13 mouse cellular contexts compared by ENCODE assay signal in genomic region chr6:91549621-91550020, GRCm38 (mm10). TPM values are rescaled to one million over a fixed set of nuclear protein-coding genes. Genes with fewer than 3 reads are reported as not detected.
DNase-seq lines count a peak whose midpoint lies in the region; ATAC-seq lines count a peak whose summit lies in the region.
"Had no signal": no experiment of that assay in that cellular context is flagged by ENCODE, and none has a peak within 500 bp of the region (broad histone marks: within the 10 kb centered on the region; RNA-seq: fewer than 3 reads in every experiment).

No protein-coding gene starts in this region.

- H3K4me2 ChIP-seq in forebrain, embryonic 15.5 days (replicated peaks): no peak overlapping the region
- H3K4me2 ChIP-seq in lung, embryonic 15.5 days: no peak overlapping the region
- no peak overlapping the region for H3K4me2 ChIP-seq in heart, embryonic 11.5 days
- H3K4me2 ChIP-seq: neural tube, embryonic 12.5 days had no signal

- H3K9ac ChIP-seq in forebrain, embryonic 15.5 days (replicated peaks): no peak overlapping the region
- no peak overlapping the region for H3K9ac ChIP-seq in lung, embryonic 15.5 days
- H3K9ac ChIP-seq in heart, embryonic 11.5 days (ENCODE audit: low read depth, low read length): no peak overlapping the region
- H3K9ac ChIP-seq: neural tube, embryonic 12.5 days had no signal

- 61% methylated on average over 5 of the region's 5 CpGs for WGBS in forebrain, embryonic 10.5 days
- 85% methylated on average over 5 of the region's 5 CpGs for WGBS in forebrain, embryonic 15.5 days
- WGBS in lung, embryonic 15.5 days: 30% methylated on average over 5 of the region's 5 CpGs
- WGBS in heart, embryonic 11.5 days (ENCODE audit: insufficient replicate concordance): 54% methylated on average over 5 of the region's 5 CpGs

- no peaks in the 10 kb centered on the region for H3K27me3 ChIP-seq in forebrain, embryonic 10.5 days (ENCODE audit: poor library complexity, severe bottlenecking)
- no peaks in the 10 kb centered on the region for H3K27me3 ChIP-seq in forebrain, embryonic 15.5 days
- 0 out of 2 replicates have a peak, but pooled peaks cover 4% of the 10 kb centered on the region for H3K27me3 ChIP-seq in lung, embryonic 15.5 days
- peaks cover 62% of the 10 kb centered on the region for H3K27me3 ChIP-seq in heart, embryonic 11.5 days (ENCODE audit: control insufficient read depth, insufficient read depth, low read length)
- H3K27me3 ChIP-seq: neural tube, embryonic 12.5 days had no signal

- ATAC-seq in forebrain, embryonic 15.5 days (replicated peaks): no peak
- peak; percentile 78 for ATAC-seq in lung, embryonic 15.5 days (ENCODE audit: borderline replicate concordance, extremely low read depth, low FRiP score, low TSS enrichment)
- ATAC-seq in heart, embryonic 11.5 days (replicated peaks; ENCODE audit: insufficient number of reproducible peaks, low FRiP score, low TSS enrichment): no peak
- ATAC-seq: hindbrain, embryonic 16.5 days had no signal

- H3K36me3 ChIP-seq in forebrain, embryonic 10.5 days (replicated peaks): no peaks in the 10 kb centered on the region
- H3K36me3 ChIP-seq in forebrain, embryonic 15.5 days: no peaks in the 10 kb centered on the region
- no peaks in the 10 kb centered on the region for H3K36me3 ChIP-seq in lung, embryonic 15.5 days
- no peaks in the 10 kb centered on the region for H3K36me3 ChIP-seq in heart, embryonic 11.5 days (ENCODE audit: control insufficient read depth, insufficient read depth, low read length)
- H3K36me3 ChIP-seq: neural tube, embryonic 12.5 days had no signal

- no peak overlapping the region for H3K4me3 ChIP-seq in forebrain, embryonic 10.5 days
- H3K4me3 ChIP-seq in forebrain, embryonic 15.5 days: no peak overlapping the region
- H3K4me3 ChIP-seq in lung, embryonic 15.5 days: no peak overlapping the region
- H3K4me3 ChIP-seq in heart, embryonic 11.5 days (ENCODE audit: low read depth, low read length): no peak overlapping the region
- H3K4me3 ChIP-seq: neural tube, embryonic 12.5 days had no signal

- peak; percentile 37 for DNase-seq in forebrain, embryonic 10.5 days (ENCODE audit: extremely low spot score, low spot score)
- DNase-seq in embryo, embryonic 10 days (ENCODE audit: low spot score): peak; percentile 71
- DNase-seq in fibroblast of lung, adult 2 months (ENCODE audit: low read depth): peak; percentile 83
- DNase-seq in left cerebral cortex, adult 8-10 months (ENCODE audit: low spot score in 2 of 2): no peak
- DNase-seq in cerebellum, postnatal 36 days: no peak
- DNase-seq: adrenal gland, postnatal 14 days; kidney, adult 9 months; midbrain, embryonic 14.5 days had no signal

- peak overlapping the region; percentile 5; the same call in 1 of the 2 replicates for H3K27ac ChIP-seq in forebrain, embryonic 10.5 days
- no peak overlapping the region for H3K27ac ChIP-seq in forebrain, embryonic 15.5 days (replicated peaks)
- peak overlapping the region; percentile 70; the same call in 1 of the 2 replicates for H3K27ac ChIP-seq in lung, embryonic 15.5 days
- H3K27ac ChIP-seq in heart, embryonic 11.5 days (ENCODE audit: low read depth, low read length): no peak overlapping the region
- H3K27ac ChIP-seq: neural tube, embryonic 12.5 days had no signal

- no peaks in the 10 kb centered on the region for H3K9me3 ChIP-seq in forebrain, embryonic 10.5 days
- H3K9me3 ChIP-seq in forebrain, embryonic 15.5 days: no peaks in the 10 kb centered on the region
- H3K9me3 ChIP-seq in lung, embryonic 15.5 days: no peaks in the 10 kb centered on the region
- H3K9me3 ChIP-seq in heart, embryonic 11.5 days (replicated peaks; ENCODE audit: control insufficient read depth, low read length): no peaks in the 10 kb centered on the region
- H3K9me3 ChIP-seq: neural tube, embryonic 12.5 days had no signal

- H3K4me1 ChIP-seq in forebrain, embryonic 10.5 days: peaks cover 25% of the 10 kb centered on the region; the same call in 1 of the 2 replicates
- no peaks in the 10 kb centered on the region for H3K4me1 ChIP-seq in forebrain, embryonic 15.5 days
- H3K4me1 ChIP-seq in lung, embryonic 15.5 days: peaks cover 20% of the 10 kb centered on the region
- peaks cover 10% of the 10 kb centered on the region for H3K4me1 ChIP-seq in heart, embryonic 11.5 days (ENCODE audit: control insufficient read depth, insufficient read depth, low read length)
- H3K4me1 ChIP-seq: neural tube, embryonic 12.5 days had no signal

RNA-seq across cellular contexts. Expression of gene Lsm3, which starts 33.9 kb away (rescaled TPM):
- polyA plus RNA-seq in forebrain, embryonic 10.5 days (2016; fragmentation: Nextera tagmentation; extraction: Ambion mirVana): 433 and 450 TPM in 2 replicates
- polyA plus RNA-seq in forebrain, embryonic 15.5 days (2015; fragmentation: Nextera tagmentation; extraction: Ambion mirVana): 181 and 185 TPM in 2 replicates
- polyA plus RNA-seq in lung, embryonic 15.5 days (2015; fragmentation: Nextera tagmentation; extraction: Ambion mirVana): 272 and 305 TPM in 2 replicates
- 10 to 100 TPM; 35.0 to 42.5 (median 36.8) TPM for total RNA-seq in left cerebral cortex, adult 8-10 months (2022)
- 196 and 209 TPM in 2 replicates for polyA plus RNA-seq in heart, embryonic 11.5 days (2014; fragmentation: Nextera tagmentation; extraction: Ambion mirVana)

RNA-seq across cellular contexts. Expression of gene Xpc, which starts 33.9 kb away (rescaled TPM):
- polyA plus RNA-seq in forebrain, embryonic 10.5 days (2016; fragmentation: Nextera tagmentation; extraction: Ambion mirVana): 22.7 and 23.2 TPM in 2 replicates
- 20.8 and 21.7 TPM in 2 replicates for polyA plus RNA-seq in forebrain, embryonic 15.5 days (2015; fragmentation: Nextera tagmentation; extraction: Ambion mirVana)
- polyA plus RNA-seq in lung, embryonic 15.5 days (2015; fragmentation: Nextera tagmentation; extraction: Ambion mirVana): 16.4 and 17.2 TPM in 2 replicates
- 10 to 100 TPM; 14.1 to 18.5 (median 17.1) TPM for total RNA-seq in left cerebral cortex, adult 8-10 months (2022)
- polyA plus RNA-seq in heart, embryonic 11.5 days (2014; fragmentation: Nextera tagmentation; extraction: Ambion mirVana): 9.4 and 10.6 TPM in 2 replicates

Comparison
In these comparisons a context has a peak if more than half of its experiments do, and no peak if none do; other contexts are left out.
1. H3K27ac ChIP-seq: peak in forebrain, embryonic 10.5 days (single experiment) and lung, embryonic 15.5 days (single experiment); none in forebrain, embryonic 15.5 days (single experiment) and heart, embryonic 11.5 days (single experiment).
2. DNase-seq: peak in forebrain, embryonic 10.5 days (single experiment), embryo, embryonic 10 days (single experiment) and fibroblast of lung, adult 2 months (single experiment); none in left cerebral cortex, adult 8-10 months (0 of 2) and cerebellum, postnatal 36 days (0 of 2).